Mouse (Mus musculus) CH12.LX (cell line): Measurements from ENCODE around the gene Nr5a2. TPM values are rescaled to one million over a fixed set of nuclear protein-coding genes. Genes with fewer than 3 reads are reported as not detected.
"Not testable (repeated sequence)": the region's sequence is repeated elsewhere in the genome, so short reads cannot be mapped to it uniquely, and the experiment has no call there.

Source experiments
- DNase-seq: peaks from one replicate; pipeline ENCODE4 v3.0.0-alpha.2; 2013; ENCODE audit errors: extremely low read depth
- H3K27ac ChIP-seq: 2 replicates; pipeline ENCODE4 v1.5.1; 2012; ENCODE audit warnings: low read depth, mild to moderate bottlenecking, control low read depth, moderate library complexity; ENCODE audit not compliant: insufficient read depth
- H3K27me3 ChIP-seq: replicated peaks from 2 replicates; pipeline ENCODE3; 2012; ENCODE audit warnings: inconsistent platforms
- H3K36me3 ChIP-seq, 2 experiments: replicated peaks in 1 of 2; 2 replicates each; pipeline versions ENCODE3 to v1.6.1; 2012; ENCODE audit warnings: inconsistent platforms in 1 of 2, low read length in 1 of 2, mild to moderate bottlenecking in 1 of 2, mixed read lengths in 1 of 2, moderate library complexity in 1 of 2; ENCODE audit not compliant: control insufficient read depth in 1 of 2, insufficient read depth in 1 of 2
- H3K4me1 ChIP-seq, 2 experiments: 2 replicates each; pipeline ENCODE4 v1.6.1; 2012; ENCODE audit warnings: inconsistent platforms in 1 of 2, moderate library complexity in 1 of 2; ENCODE audit not compliant: insufficient read depth in 2 of 2, control insufficient read depth in 1 of 2
- H3K4me2 ChIP-seq: 2 replicates; pipeline ENCODE4 v1.6.1; 2012; ENCODE audit warnings: low read depth, mild to moderate bottlenecking, control low read depth; ENCODE audit not compliant: poor library complexity, insufficient read depth, severe bottlenecking
- H3K4me3 ChIP-seq, 3 experiments: fragments of 150-350 bp in 1 of 3; sonication (generic) in 1 of 3; replicated peaks in 1 of 3; 2 replicates each; pipeline versions ENCODE3 to v1.5.1; 2011 to 2012; ENCODE audit warnings: low read depth in 2 of 3, low read length in 2 of 3, mild to moderate bottlenecking in 2 of 3, moderate library complexity in 2 of 3, control low read depth in 1 of 3, improper control_type of control experiment in 1 of 3, inconsistent platforms in 1 of 3, mixed read lengths in 1 of 3; ENCODE audit not compliant: poor library complexity in 1 of 3
- H3K79me2 ChIP-seq: replicated peaks from 2 replicates; pipeline ENCODE4 v1.6.1; 2012; ENCODE audit warnings: mild to moderate bottlenecking, moderate library complexity; ENCODE audit not compliant: control insufficient read depth, poor library complexity, insufficient read depth, severe bottlenecking; ENCODE audit errors: extremely low read depth
- H3K9ac ChIP-seq: 2 replicates; pipeline ENCODE4 v1.6.1; 2012; ENCODE audit warnings: low read depth, mild to moderate bottlenecking, control low read depth, moderate library complexity; ENCODE audit not compliant: insufficient read depth
- H3K9me3 ChIP-seq: replicated peaks from 2 replicates; pipeline ENCODE3; 2012; ENCODE audit warnings: low read length, inconsistent platforms, mixed read lengths
- CHD2 ChIP-seq: IDR thresholded peaks from 2 replicates; pipeline ENCODE4 v1.6.1; 2011; ENCODE audit warnings: low read length, improper control_type of control experiment
- ETS1 ChIP-seq: conservative IDR thresholded peaks from 2 replicates; pipeline ENCODE4 v1.6.1; 2012; ENCODE audit warnings: low read depth, mild to moderate bottlenecking, inconsistent platforms, low read length, improper control_type of control experiment, moderate library complexity
- JUN ChIP-seq: IDR thresholded peaks from 2 replicates; pipeline ENCODE4 v1.6.1; 2011; ENCODE audit warnings: low read depth, mild to moderate bottlenecking, low read length, improper control_type of control experiment, moderate library complexity; ENCODE audit not compliant: insufficient read depth
- JUND ChIP-seq: conservative IDR thresholded peaks from 2 replicates; pipeline ENCODE4 v1.6.1; 2011; ENCODE audit warnings: low read depth, low read length, improper control_type of control experiment
- KAT2A ChIP-seq: IDR thresholded peaks from 2 replicates; pipeline ENCODE4 v1.6.1; 2012; ENCODE audit warnings: low read length, improper control_type of control experiment, inconsistent platforms; ENCODE audit not compliant: insufficient replicate concordance
- MEF2A ChIP-seq: IDR thresholded peaks from 2 replicates; pipeline ENCODE4 v1.6.1; 2014; ENCODE audit warnings: low read depth, mild to moderate bottlenecking, inconsistent platforms, low read length, improper control_type of control experiment, borderline replicate concordance
- MYC ChIP-seq: IDR thresholded peaks from 2 replicates; pipeline ENCODE4 v1.6.1; 2011; ENCODE audit warnings: low read depth, mild to moderate bottlenecking, improper control_type of control experiment, low read length
- NELFE ChIP-seq: IDR thresholded peaks from 2 replicates; pipeline ENCODE4 v1.6.1; 2011; ENCODE audit warnings: low read depth, low read length, improper control_type of control experiment
- POLR2AphosphoS2 ChIP-seq: IDR thresholded peaks from 2 replicates; pipeline ENCODE4 v1.6.1; 2011; ENCODE audit warnings: low read depth, low read length, improper control_type of control experiment
- RCOR1 ChIP-seq: conservative IDR thresholded peaks from 2 replicates; pipeline ENCODE4 v1.6.1; 2012; ENCODE audit warnings: low read depth, mild to moderate bottlenecking, inconsistent platforms, low read length, improper control_type of control experiment
- TBP ChIP-seq: conservative IDR thresholded peaks from 2 replicates; pipeline ENCODE4 v1.6.1; 2011; ENCODE audit warnings: low read depth, low read length, improper control_type of control experiment
- ZKSCAN1 ChIP-seq: IDR thresholded peaks from 2 replicates; pipeline ENCODE4 v1.6.1; 2012; ENCODE audit warnings: low read depth, inconsistent platforms, low read length, improper control_type of control experiment, borderline replicate concordance
- ZNF384 ChIP-seq: IDR thresholded peaks from 2 replicates; pipeline ENCODE4 v1.6.1; 2012; ENCODE audit warnings: low read depth, low read length, improper control_type of control experiment, inconsistent platforms
- dilution Hi-C: fragments of 300-500 bp; cut with MboI; formaldehyde crosslinking; loops from 2 replicates; pipeline ENCODE4 v1.14.3; 2020; ENCODE audit warnings: low sequenced_read_pairs; ENCODE audit not compliant: extremely low pct_unique_long_range_greater_than_20kb, extremely low pct_ligation_motif_present
- in situ Hi-C: fragments of 300-500 bp; cut with MboI; formaldehyde crosslinking; loops from 3 replicates; pipeline ENCODE4 v1.14.3; 2019; ENCODE audit warnings: low sequenced_read_pairs, low pct_ligation_motif_present, low pct_unique_long_range_greater_than_20kb, mixed read lengths
- polyA plus RNA-seq: library from polyadenylated mRNA; unstranded; fragments of >175 nt; gene quantifications from 2 replicates; pipeline ENCODE4 v1.2.1, GENCODE M21; 2012; ENCODE audit warnings: low read depth; ENCODE audit not compliant: insufficient read length
- total RNA-seq, 2 experiments: library from RNA; depleted of rRNA; stranded (reverse); fragments of 300-350 nt in 1 of 2; fragments of >200 nt in 1 of 2; gene quantifications; 2 replicates each; pipeline ENCODE4 v1.2.3; 2012 to 2014

Nr5a2 gene
- total and polyA plus RNA-seq, 3 experiments = 0.47 to 1.3 (median 0.77) TPM

DNA sequence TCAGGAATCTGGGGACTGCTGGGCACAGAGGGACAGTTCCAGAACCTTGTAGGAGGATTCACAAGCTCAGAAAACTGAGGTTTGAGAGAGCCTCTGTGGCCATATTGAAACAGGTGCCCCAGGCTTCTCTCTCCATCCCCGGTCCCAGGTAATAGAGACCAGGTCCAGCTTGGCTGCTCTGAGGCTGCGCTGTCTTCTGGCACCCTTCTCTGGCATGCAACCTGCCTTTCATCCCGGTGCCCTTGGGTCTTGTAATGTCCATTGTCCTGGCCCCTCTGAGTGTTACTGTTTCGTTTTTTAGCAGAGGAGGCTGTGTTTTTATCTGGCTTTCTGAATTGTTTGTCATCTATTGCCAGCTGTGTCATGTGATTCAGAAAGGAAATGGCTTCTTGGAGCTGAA is 136.4 kb downstream of the Nr5a2 start:
- TF ChIP-seq RCOR1 (no peak), ETS1 (no peak), JUND (no peak)
- Histone ChIP-seq H3K4me2 (no peak overlapping the region), H3K27ac (no peak overlapping the region), H3K79me2 (no peaks in the 10 kb centered on the region), H3K9ac (no peak overlapping the region), H3K36me3 (no peaks in the 10 kb centered on the region), H3K4me3 (no peak overlapping the region), H3K27me3 (no peaks in the 10 kb centered on the region), H3K4me1 (peaks cover 0 to 3% of the 10 kb centered on the region in 2 experiments; a peak in 1 of 4 replicates), H3K9me3 (peaks cover 3% of the 10 kb centered on the region)
- dilution Hi-C loops = no loop called here
- DNase-seq = no peak
- in situ Hi-C loops = no loop called here

DNA sequence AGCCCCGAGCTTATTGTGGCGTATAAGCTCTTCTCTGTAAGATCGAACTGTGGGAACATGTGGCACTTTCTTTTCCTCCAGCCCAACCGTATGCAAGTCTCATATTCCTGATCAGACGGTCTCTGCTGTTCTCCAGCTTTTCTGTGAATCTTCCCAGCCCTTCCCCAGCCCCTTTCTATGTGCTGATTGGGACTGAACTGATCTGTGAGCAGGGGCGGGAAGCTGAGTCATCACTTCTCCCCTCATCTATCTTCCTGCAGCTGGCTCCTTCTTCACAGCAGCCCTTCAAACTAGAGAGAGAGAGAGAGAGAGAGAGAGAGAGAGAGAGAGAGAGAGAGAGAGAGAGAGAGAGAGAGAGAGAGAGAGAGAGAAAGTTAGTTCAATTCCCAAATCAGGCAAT is 159.6 kb downstream of the Nr5a2 start:
- Histone ChIP-seq H3K4me3 (no peak overlapping the region), H3K4me2 (no peak overlapping the region), H3K27me3 (no peaks in the 10 kb centered on the region), H3K9ac (no peak overlapping the region), H3K36me3 (no peaks in the 10 kb centered on the region), H3K4me1 (peaks cover 0 to 14% of the 10 kb centered on the region in 2 experiments; a peak in 2 of 4 replicates), H3K79me2 (no peaks in the 10 kb centered on the region), H3K9me3 (no peaks in the 10 kb centered on the region), H3K27ac (no peak overlapping the region)
- DNase-seq = no peak
- dilution Hi-C loops (no loop called here), in situ Hi-C loops (no loop called here)
- TF ChIP-seq MYC (no peak), JUND (no peak), ZNF384 (no peak), TBP (no peak), JUN (no peak), ZKSCAN1 (no peak), MEF2A (no peak), NELFE (no peak)

DNA sequence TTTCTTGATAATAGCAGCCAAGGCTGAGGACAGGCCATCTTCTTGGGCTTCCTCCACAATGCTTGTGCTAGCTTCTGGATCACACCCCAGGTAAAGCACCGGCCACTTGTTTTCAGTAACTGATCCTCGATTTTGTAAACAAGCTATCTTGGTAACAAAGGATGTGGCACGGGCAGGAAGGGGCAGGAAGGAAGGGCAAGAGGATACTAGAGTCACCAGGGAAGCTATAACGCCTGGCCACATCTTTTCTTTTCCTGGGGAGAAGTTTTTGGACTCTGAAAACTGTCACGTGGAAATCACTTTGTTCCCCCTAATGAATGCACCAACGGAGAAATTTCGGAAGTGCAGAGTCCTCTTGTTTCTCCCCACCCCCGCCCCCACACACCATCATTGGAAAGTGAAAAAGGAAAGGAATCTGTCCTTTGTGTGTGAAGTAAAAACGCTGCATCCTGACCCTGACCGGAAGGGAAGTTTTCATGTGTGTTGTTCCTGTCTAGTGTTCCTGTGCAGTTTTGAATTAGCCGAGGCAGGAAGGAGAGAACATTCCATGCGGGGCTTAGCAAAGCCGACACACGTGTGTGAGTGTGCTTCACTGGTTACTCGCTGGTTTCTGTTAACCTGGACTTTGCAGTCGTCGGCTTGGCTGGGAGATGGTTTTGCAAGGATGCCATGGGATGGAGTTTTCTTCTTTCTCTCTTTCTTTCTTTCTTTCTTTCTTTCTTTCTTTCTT is 163.7 kb downstream of the Nr5a2 start:
- Histone ChIP-seq H3K4me2 (no peak overlapping the region), H3K4me3 (no peak overlapping the region)

DNA sequence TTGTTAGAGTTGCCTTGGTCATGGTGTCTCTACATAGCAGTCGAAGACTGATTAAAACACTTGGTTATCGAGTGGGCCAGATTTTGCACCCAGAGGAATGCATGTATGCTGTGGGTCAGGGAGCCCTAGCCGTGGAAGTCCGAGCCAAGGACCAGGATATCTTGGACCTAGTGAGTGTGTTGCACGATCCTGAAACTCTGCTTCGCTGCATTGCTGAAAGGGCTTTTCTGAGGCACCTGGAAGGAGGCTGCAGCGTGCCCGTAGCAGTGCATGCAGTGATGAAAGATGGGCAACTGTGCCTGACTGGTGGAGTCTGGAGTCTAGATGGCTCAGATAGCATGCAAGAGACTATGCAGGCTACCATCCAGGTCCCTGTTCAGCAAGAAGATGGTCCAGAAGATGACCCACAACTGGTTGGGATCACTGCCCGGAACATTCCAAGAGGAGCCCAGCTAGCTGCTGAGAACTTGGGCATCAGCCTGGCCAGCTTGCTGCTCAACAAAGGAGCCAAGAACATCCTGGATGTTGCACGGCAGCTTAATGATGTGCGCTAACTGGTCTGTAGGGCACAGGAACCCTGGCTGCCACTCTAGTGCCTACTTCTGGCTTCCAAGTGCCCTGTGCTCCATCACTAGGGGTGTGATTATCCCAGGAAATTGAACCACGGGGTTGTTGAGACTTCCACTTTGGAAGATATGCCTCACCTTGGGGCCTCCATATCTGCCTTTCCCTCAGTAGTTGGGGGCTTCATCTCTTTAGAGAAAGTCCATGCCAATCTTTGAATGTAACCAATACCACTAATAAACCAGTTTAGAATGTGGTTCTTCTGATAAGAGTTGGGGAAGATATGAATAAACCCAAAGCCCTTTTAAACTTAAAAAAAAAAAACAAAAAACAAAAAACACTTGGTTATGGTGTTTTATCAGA is 167.0 kb downstream of the Nr5a2 start:
- dilution Hi-C loops, H3K9me3 ChIP-seq: not testable (repeated sequence)

More for the DNA sequence above, 163.7 kb downstream of the Nr5a2 start:
- no peak overlapping the region for H3K9ac ChIP-seq
- TF ChIP-seq ZKSCAN1 (no peak), POLR2AphosphoS2 (no peak), CHD2 (no peak), NELFE (no peak), KAT2A (no peak)
- no peak for DNase-seq
- H3K79me2 ChIP-seq = no peaks in the 10 kb centered on the region
- peaks cover 2% of the 10 kb centered on the region for H3K9me3 ChIP-seq
- no peak overlapping the region for H3K27ac ChIP-seq
- H3K27me3 ChIP-seq = no peaks in the 10 kb centered on the region
- dilution Hi-C loops = no loop called here
- H3K4me1 ChIP-seq = peaks cover 0 to 14% of the 10 kb centered on the region in 2 experiments; a peak in 2 of 4 replicates
- no peaks in the 10 kb centered on the region for H3K36me3 ChIP-seq
- in situ Hi-C loops = no loop called here

More for the DNA sequence above, 167.0 kb downstream of the Nr5a2 start:
- H3K4me2 ChIP-seq, H3K27ac ChIP-seq, DNase-seq, H3K79me2 ChIP-seq, H3K4me1 ChIP-seq, H3K4me3 ChIP-seq, H3K9ac ChIP-seq, in situ Hi-C loops, H3K36me3 ChIP-seq, H3K27me3 ChIP-seq: not testable (repeated sequence)
